ENCODE assay signal across 25 mouse cellular contexts in genomic region chr15:40367026-40367425, GRCm38 (mm10).
DNase-seq lines count a peak whose midpoint lies in the region; ATAC-seq and TF ChIP-seq lines count a peak whose summit lies in the region.
"Had no signal": no experiment of that assay in that cellular context is flagged by ENCODE, and none has a peak within 500 bp of the region (broad histone marks: within the 10 kb centered on the region; RNA-seq: fewer than 3 reads in every experiment).

No protein-coding gene starts in this region.

- H3K27ac ChIP-seq in embryonic facial prominence, embryonic 14.5 days (replicated peaks; ENCODE audit: low read depth, low read length): no peak overlapping the region
- H3K27ac ChIP-seq in embryonic facial prominence, embryonic 10.5 days (replicated peaks): no peak overlapping the region
- peak overlapping the region; percentile 6; the same call in 1 of the 2 replicates for H3K27ac ChIP-seq in lung, embryonic 14.5 days (ENCODE audit: low read depth)
- H3K27ac ChIP-seq in midbrain, embryonic 11.5 days (ENCODE audit: low read depth, low read length): no peak overlapping the region
- H3K27ac ChIP-seq in midbrain, embryonic 14.5 days (replicated peaks; ENCODE audit: low read depth, low read length): no peak overlapping the region
- H3K27ac ChIP-seq: embryonic facial prominence, embryonic 12.5 days; forebrain, embryonic 13.5 days; heart, embryonic 10.5 days; heart, embryonic 15.5 days; hindbrain, embryonic 10.5 days; hindbrain, embryonic 14.5 days had no signal

- no peak overlapping the region for H3K4me3 ChIP-seq in embryonic facial prominence, embryonic 14.5 days (ENCODE audit: low read depth, low read length)
- no peak overlapping the region for H3K4me3 ChIP-seq in embryonic facial prominence, embryonic 10.5 days
- no peak overlapping the region for H3K4me3 ChIP-seq in lung, embryonic 14.5 days (ENCODE audit: low read depth, low read length)
- no peak overlapping the region for H3K4me3 ChIP-seq in lung, adult 2 months (replicated peaks; ENCODE audit: extremely low read depth, low read depth, low read length)
- H3K4me3 ChIP-seq in midbrain, embryonic 11.5 days (ENCODE audit: low read depth, low read length): no peak overlapping the region
- no peak overlapping the region for H3K4me3 ChIP-seq in midbrain, embryonic 14.5 days (replicated peaks; ENCODE audit: low read depth, low read length)
- H3K4me3 ChIP-seq: embryonic facial prominence, embryonic 12.5 days; forebrain, embryonic 13.5 days; heart, embryonic 10.5 days; heart, embryonic 15.5 days; hindbrain, embryonic 10.5 days had no signal

- H3K4me1 ChIP-seq in embryonic facial prominence, embryonic 14.5 days (ENCODE audit: control insufficient read depth, insufficient read depth, low read length): no peaks in the 10 kb centered on the region
- H3K4me1 ChIP-seq in embryonic facial prominence, embryonic 10.5 days: no peaks in the 10 kb centered on the region
- peaks cover 6% of the 10 kb centered on the region; the same call in 1 of the 2 replicates for H3K4me1 ChIP-seq in lung, embryonic 14.5 days (ENCODE audit: insufficient read depth)
- no peaks in the 10 kb centered on the region; the same call in 1 of the 2 replicates for H3K4me1 ChIP-seq in lung, adult 2 months (ENCODE audit: control insufficient read depth, insufficient read depth, low read length)
- no peaks in the 10 kb centered on the region for H3K4me1 ChIP-seq in midbrain, embryonic 11.5 days (ENCODE audit: control insufficient read depth, insufficient read depth, low read length)
- H3K4me1 ChIP-seq in midbrain, embryonic 14.5 days (ENCODE audit: control insufficient read depth, insufficient read depth, low read length): no peaks in the 10 kb centered on the region
- H3K4me1 ChIP-seq: embryonic facial prominence, embryonic 12.5 days; forebrain, embryonic 13.5 days; heart, embryonic 10.5 days; hindbrain, embryonic 10.5 days had no signal

- H3K9ac ChIP-seq in embryonic facial prominence, embryonic 14.5 days (ENCODE audit: low read depth, low read length): no peak overlapping the region
- no peak overlapping the region for H3K9ac ChIP-seq in lung, embryonic 14.5 days
- no peak overlapping the region for H3K9ac ChIP-seq in midbrain, embryonic 11.5 days (ENCODE audit: low read length)
- H3K9ac ChIP-seq in midbrain, embryonic 14.5 days (replicated peaks; ENCODE audit: low read length): no peak overlapping the region
- H3K9ac ChIP-seq: embryonic facial prominence, embryonic 12.5 days; forebrain, embryonic 13.5 days; heart, embryonic 15.5 days; hindbrain, embryonic 14.5 days had no signal

- no peaks in the 10 kb centered on the region for H3K9me3 ChIP-seq in embryonic facial prominence, embryonic 14.5 days (ENCODE audit: control insufficient read depth, low read length)
- H3K9me3 ChIP-seq in embryonic facial prominence, embryonic 10.5 days: no peaks in the 10 kb centered on the region
- no peaks in the 10 kb centered on the region for H3K9me3 ChIP-seq in lung, embryonic 14.5 days (ENCODE audit: low read depth, low read length)
- H3K9me3 ChIP-seq in midbrain, embryonic 11.5 days (ENCODE audit: control insufficient read depth, low read length): no peaks in the 10 kb centered on the region
- no peaks in the 10 kb centered on the region for H3K9me3 ChIP-seq in midbrain, embryonic 14.5 days (ENCODE audit: control insufficient read depth, low read length)
- H3K9me3 ChIP-seq: embryonic facial prominence, embryonic 12.5 days; forebrain, embryonic 13.5 days; G1E; heart, embryonic 10.5 days; heart, embryonic 15.5 days; hindbrain, embryonic 10.5 days had no signal

- no peak for ATAC-seq in embryonic facial prominence, embryonic 14.5 days (ENCODE audit: low read depth)
- ATAC-seq in lung, embryonic 14.5 days (ENCODE audit: insufficient read depth): no peak
- no peak for ATAC-seq in midbrain, embryonic 11.5 days (ENCODE audit: low FRiP score)
- ATAC-seq in midbrain, embryonic 14.5 days (ENCODE audit: low FRiP score, low TSS enrichment): no peak
- ATAC-seq: CD4-positive, CD25-positive, alpha-beta regulatory T cell, adult 4 months; forebrain, embryonic 13.5 days had no signal

- no peaks in the 10 kb centered on the region for H3K27me3 ChIP-seq in embryonic facial prominence, embryonic 14.5 days (replicated peaks; ENCODE audit: control insufficient read depth, insufficient read depth, low read length)
- H3K27me3 ChIP-seq in embryonic facial prominence, embryonic 10.5 days (replicated peaks; ENCODE audit: low read depth, poor library complexity, severe bottlenecking): no peaks in the 10 kb centered on the region
- H3K27me3 ChIP-seq in lung, embryonic 14.5 days (ENCODE audit: insufficient read depth, low read length): no peaks in the 10 kb centered on the region
- H3K27me3 ChIP-seq in midbrain, embryonic 11.5 days (ENCODE audit: control insufficient read depth, insufficient read depth, low read length): no peaks in the 10 kb centered on the region
- H3K27me3 ChIP-seq in midbrain, embryonic 14.5 days (ENCODE audit: control insufficient read depth, insufficient read depth, low read length): no peaks in the 10 kb centered on the region
- H3K27me3 ChIP-seq: embryonic facial prominence, embryonic 12.5 days; forebrain, embryonic 13.5 days; heart, embryonic 15.5 days had no signal

- no peak for TF ChIP-seq POLR2A in lung, adult 2 months (IDR thresholded peaks at IDR 0.05; ENCODE audit: borderline replicate concordance, extremely low read depth, low read depth, low read length)

- TF ChIP-seq CTCF in lung, embryonic 14.5 days (IDR thresholded peaks at IDR 0.05; ENCODE audit: low read depth): no peak
- no peak for TF ChIP-seq CTCF in lung, adult 2 months (IDR thresholded peaks at IDR 0.05; ENCODE audit: insufficient read depth, low read length)

- whole genome bisulfite sequencing in embryonic facial prominence, embryonic 14.5 days: 25% methylated on average over 1 of the region's 1 CpGs
- 27% methylated on average over 1 of the region's 1 CpGs for WGBS in embryonic facial prominence, embryonic 10.5 days
- 26% methylated on average over 1 of the region's 1 CpGs for WGBS in lung, embryonic 14.5 days
- 67% methylated on average over 1 of the region's 1 CpGs for WGBS in lung, adult 2 months
- 14% methylated on average over 1 of the region's 1 CpGs for WGBS in midbrain, embryonic 11.5 days
- WGBS in midbrain, embryonic 14.5 days: 17% methylated on average over 1 of the region's 1 CpGs

- H3K4me2 ChIP-seq in embryonic facial prominence, embryonic 14.5 days (ENCODE audit: low read depth, low read length): no peak overlapping the region
- no peak overlapping the region for H3K4me2 ChIP-seq in lung, embryonic 14.5 days
- no peak overlapping the region for H3K4me2 ChIP-seq in midbrain, embryonic 11.5 days
- H3K4me2 ChIP-seq in midbrain, embryonic 14.5 days (ENCODE audit: low read length): no peak overlapping the region
- H3K4me2 ChIP-seq: embryonic facial prominence, embryonic 12.5 days; forebrain, embryonic 13.5 days; heart, embryonic 15.5 days; hindbrain, embryonic 14.5 days had no signal

- H3K36me3 ChIP-seq in embryonic facial prominence, embryonic 14.5 days (ENCODE audit: control insufficient read depth, insufficient read depth, low read length): no peaks in the 10 kb centered on the region
- H3K36me3 ChIP-seq in embryonic facial prominence, embryonic 10.5 days (replicated peaks): no peaks in the 10 kb centered on the region
- H3K36me3 ChIP-seq in lung, embryonic 14.5 days (ENCODE audit: insufficient read depth): no peaks in the 10 kb centered on the region
- H3K36me3 ChIP-seq in midbrain, embryonic 11.5 days (ENCODE audit: control insufficient read depth, insufficient read depth, low read length): no peaks in the 10 kb centered on the region
- no peaks in the 10 kb centered on the region for H3K36me3 ChIP-seq in midbrain, embryonic 14.5 days (ENCODE audit: control insufficient read depth, insufficient read depth, low read length)
- H3K36me3 ChIP-seq: embryonic facial prominence, embryonic 12.5 days; G1E; heart, embryonic 10.5 days; heart, embryonic 15.5 days; hindbrain, embryonic 10.5 days had no signal

- peak; percentile 14 for DNase-seq in embryonic facial prominence, embryonic 14.5 days (ENCODE audit: low spot score)
- no peak for DNase-seq in embryonic facial prominence, embryonic 10.5 days (ENCODE audit: low spot score)
- peak; percentile 53 for DNase-seq in lung, embryonic 14.5 days
- no peak for DNase-seq in lung, adult 2 months
- DNase-seq in midbrain, embryonic 11.5 days (ENCODE audit: low spot score, missing footprints): peak; percentile 72
- DNase-seq in midbrain, embryonic 14.5 days: no peak
- DNase-seq in brain, adult 2 months (ENCODE audit: low read depth, low spot score): peak; percentile 52
- DNase-seq: adrenal gland, adult 8-10 months; adrenal gland, postnatal 36 days; B cell, adult 2 months; cerebellum, adult 11 months; cerebellum, adult 8-10 months; cerebellum, postnatal 14 days; embryo, embryonic 11 days; gastrocnemius, postnatal 10 days; heart, adult 18-20 months; heart, postnatal 14 days had no signal

Comparison
In these comparisons a context has a peak if more than half of its experiments do, and no peak if none do; other contexts are left out.
1. DNase-seq: peak in embryonic facial prominence, embryonic 14.5 days (single experiment), lung, embryonic 14.5 days (single experiment), midbrain, embryonic 11.5 days (single experiment) and brain, adult 2 months (single experiment); none in embryonic facial prominence, embryonic 10.5 days (single experiment), lung, adult 2 months (single experiment) and midbrain, embryonic 14.5 days (single experiment).